Mouse (Mus musculus): Measurements from ENCODE around the gene Rsu1.

The Rsu1 gene

DNA sequence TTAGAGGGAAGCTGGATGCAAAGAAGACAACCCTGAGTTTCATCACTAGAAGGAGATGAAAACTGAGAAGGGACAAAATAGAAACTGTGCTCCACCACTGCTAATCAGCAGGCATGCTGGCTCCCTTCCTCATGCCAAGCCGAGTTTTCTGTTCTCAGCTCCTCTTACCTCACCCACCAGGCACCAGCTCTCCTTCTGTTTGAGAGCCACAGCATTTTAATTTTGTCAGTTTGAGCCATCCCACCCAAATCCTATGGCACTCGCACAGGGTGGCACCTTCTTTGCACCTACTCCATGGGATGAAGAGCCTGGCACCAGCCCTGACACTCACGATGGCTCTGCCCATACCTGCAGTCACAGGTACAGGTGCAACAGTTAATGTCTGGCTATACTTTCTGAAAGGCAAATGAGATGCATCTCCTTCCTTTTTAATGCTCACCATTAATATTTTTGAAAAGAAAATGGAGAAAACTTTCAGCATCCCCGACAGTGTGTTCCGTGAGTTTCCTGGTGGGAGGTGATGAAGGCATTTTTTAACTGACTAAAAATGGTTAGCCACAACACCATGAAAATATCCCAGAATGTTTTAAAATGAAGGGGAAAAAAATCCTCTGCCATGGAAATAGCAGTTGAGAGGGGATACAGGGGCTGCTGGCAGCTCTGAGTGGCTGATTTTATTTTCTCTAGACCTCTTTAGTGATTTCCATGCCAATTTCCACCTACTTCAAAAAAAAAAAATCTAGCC is 210.6 kb downstream of the Rsu1 start:
- Histone ChIP-seq H3K4me1 (replicated peaks; ENCODE audit: low read depth, low read length) (no peaks in the 10 kb centered on the region), H3K9me3 (ENCODE audit: low read length) (no peaks in the 10 kb centered on the region), H3K36me3 (ENCODE audit: insufficient read depth, low read length) (no peaks in the 10 kb centered on the region), H3K27me3 (ENCODE audit: insufficient read depth, low read length) (peaks cover 11% of the 10 kb centered on the region; the same call in 1 of the 2 replicates), H3K4me3 (replicated peaks; ENCODE audit: low read length) (no peak overlapping the region)
- TF ChIP-seq NANOG (IDR thresholded peaks at IDR 0.05; ENCODE audit: borderline replicate concordance, low read length) (no peak), CTCF (conservative IDR thresholded peaks at IDR 0.05; ENCODE audit: low read length) (no peak), POU5F1 (IDR thresholded peaks at IDR 0.05; ENCODE audit: borderline replicate concordance, low read length) (no peak)

DNA sequence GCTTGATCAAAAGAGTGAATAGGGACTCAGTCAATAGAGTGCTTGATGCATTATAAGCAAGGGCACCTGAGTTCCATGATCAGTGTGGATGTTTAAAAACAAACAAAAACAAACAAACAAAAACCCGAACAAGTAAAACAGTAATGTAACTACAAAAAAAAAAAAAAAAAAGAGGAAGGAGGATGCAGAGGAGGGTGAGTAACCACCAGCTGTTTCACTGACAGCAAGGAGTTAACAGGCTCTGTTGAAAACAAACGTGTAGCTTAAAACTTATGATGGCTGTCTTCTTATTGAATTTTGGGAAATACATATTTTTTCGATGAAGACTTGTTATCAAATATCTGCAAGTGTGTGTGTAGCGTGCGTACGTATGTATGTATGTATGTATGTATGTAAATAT is 222.6 kb downstream of the Rsu1 start:
- no peaks in the 10 kb centered on the region for H3K27me3 ChIP-seq (ENCODE audit: insufficient read depth, low read length)
- H3K4me3 ChIP-seq (replicated peaks; ENCODE audit: low read length) = no peak overlapping the region
- no peaks in the 10 kb centered on the region for H3K9me3 ChIP-seq (ENCODE audit: low read length)
- TF ChIP-seq NANOG (IDR thresholded peaks at IDR 0.05; ENCODE audit: borderline replicate concordance, low read length) = no peak
- TF ChIP-seq CTCF (conservative IDR thresholded peaks at IDR 0.05; ENCODE audit: low read length) = no peak
- no peak for TF ChIP-seq POU5F1 (IDR thresholded peaks at IDR 0.05; ENCODE audit: borderline replicate concordance, low read length)
- no peaks in the 10 kb centered on the region for H3K36me3 ChIP-seq (ENCODE audit: insufficient read depth, low read length)
- peaks cover 6% of the 10 kb centered on the region for H3K4me1 ChIP-seq (replicated peaks; ENCODE audit: low read depth, low read length)

DNA sequence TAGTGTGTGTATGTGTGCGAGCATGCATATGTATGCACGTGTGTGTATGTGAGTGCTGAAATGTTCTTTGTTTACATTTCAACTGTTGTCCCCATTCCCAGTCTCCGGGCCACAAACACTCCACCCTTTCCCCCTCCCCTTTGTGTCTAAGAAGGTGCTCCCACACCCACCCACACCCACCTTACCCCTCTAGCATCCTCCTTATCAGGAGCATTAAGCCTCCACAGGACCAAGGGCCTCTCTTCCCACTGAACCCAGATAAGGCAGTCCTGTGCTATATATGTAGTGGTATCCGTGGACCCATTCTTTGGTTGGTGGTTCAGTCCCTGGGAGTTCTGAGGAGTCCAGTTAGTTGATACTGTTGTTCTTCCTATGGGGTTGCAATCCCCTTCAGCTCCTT is 226.7 kb downstream of the Rsu1 start:
- H3K4me3 ChIP-seq (replicated peaks; ENCODE audit: low read length) = no peak overlapping the region
- no peaks in the 10 kb centered on the region for H3K27me3 ChIP-seq (ENCODE audit: insufficient read depth, low read length)
- no peak for TF ChIP-seq NANOG (IDR thresholded peaks at IDR 0.05; ENCODE audit: borderline replicate concordance, low read length)
- H3K36me3 ChIP-seq (ENCODE audit: insufficient read depth, low read length) = no peaks in the 10 kb centered on the region
- no peaks in the 10 kb centered on the region for H3K9me3 ChIP-seq (ENCODE audit: low read length)
- H3K4me1 ChIP-seq (replicated peaks; ENCODE audit: low read depth, low read length) = peaks cover 6% of the 10 kb centered on the region

DNA sequence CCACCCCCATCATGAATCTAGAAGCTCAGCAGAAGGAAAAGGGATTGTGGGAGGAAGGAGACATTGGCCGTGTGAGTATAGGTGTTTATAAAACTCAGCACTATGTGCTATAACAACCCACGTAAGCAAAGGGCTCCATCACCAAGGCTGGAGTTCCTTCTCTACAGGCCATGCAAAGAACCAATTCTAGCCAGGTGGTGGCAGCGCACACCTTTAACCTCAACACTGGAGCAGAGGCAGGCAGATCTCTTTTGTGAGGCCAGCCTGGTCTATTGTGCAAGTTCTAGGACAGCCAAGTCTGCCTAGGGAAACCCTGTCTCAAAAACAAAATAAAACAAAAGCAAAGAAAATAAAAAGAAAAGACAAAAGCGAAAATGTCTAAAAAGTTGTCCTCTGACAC is 231.4 kb downstream of the Rsu1 start:
- H3K36me3 ChIP-seq (ENCODE audit: insufficient read depth, low read length) = no peaks in the 10 kb centered on the region
- H3K4me1 ChIP-seq (replicated peaks; ENCODE audit: low read depth, low read length) = no peaks in the 10 kb centered on the region
- H3K4me3 ChIP-seq (replicated peaks; ENCODE audit: low read length) = no peak overlapping the region
- peaks cover 2% of the 10 kb centered on the region; the same call in 1 of the 2 replicates for H3K27me3 ChIP-seq (ENCODE audit: insufficient read depth, low read length)
- no peak for TF ChIP-seq POU5F1 (IDR thresholded peaks at IDR 0.05; ENCODE audit: borderline replicate concordance, low read length)
- H3K9me3 ChIP-seq (ENCODE audit: low read length) = no peaks in the 10 kb centered on the region

DNA sequence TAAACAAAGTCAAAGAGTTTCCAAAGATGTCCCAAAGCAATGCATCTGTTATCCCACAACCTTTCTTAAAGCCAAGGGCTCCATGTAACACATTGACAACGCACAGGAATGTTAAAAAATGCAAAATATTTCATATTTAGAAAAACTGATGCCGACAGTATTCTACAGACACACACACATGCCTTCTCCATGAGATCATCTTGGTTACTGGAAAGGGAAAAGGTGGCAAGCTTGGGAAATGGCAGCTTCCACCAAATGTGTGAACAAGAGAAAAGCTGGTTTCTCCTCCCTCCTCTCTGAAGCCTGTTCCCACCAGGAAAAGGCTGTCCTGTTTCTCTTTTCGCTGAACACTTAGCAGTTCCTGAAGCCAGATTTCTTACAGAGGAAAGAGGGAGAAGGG is 232.4 kb downstream of the Rsu1 start:
- H3K27me3 ChIP-seq (ENCODE audit: insufficient read depth, low read length) = peaks cover 2% of the 10 kb centered on the region; the same call in 1 of the 2 replicates
- H3K4me1 ChIP-seq (replicated peaks; ENCODE audit: low read depth, low read length) = no peaks in the 10 kb centered on the region
- no peak overlapping the region for H3K4me3 ChIP-seq (replicated peaks; ENCODE audit: low read length)
- H3K9me3 ChIP-seq (ENCODE audit: low read length) = no peaks in the 10 kb centered on the region
- TF ChIP-seq NANOG (IDR thresholded peaks at IDR 0.05; ENCODE audit: borderline replicate concordance, low read length) (no peak), POU5F1 (IDR thresholded peaks at IDR 0.05; ENCODE audit: borderline replicate concordance, low read length) (no peak), CTCF (conservative IDR thresholded peaks at IDR 0.05; ENCODE audit: low read length) (no peak)
- no peaks in the 10 kb centered on the region for H3K36me3 ChIP-seq (ENCODE audit: insufficient read depth, low read length)

Data from E14TG2a.4 (cell line).